Mouse (Mus musculus) c-Kit-negative CD71-positive TER-119-positive erythroid progenitor cells, embryonic 14.5 days (primary cell): ENCODE data around the gene Mcemp1.

Experiments used
- DNase-seq: peaks from one replicate; pipeline ENCODE4 v3.0.0-alpha.2; 2013; ENCODE audit warnings: low read depth, low spot score

The Mcemp1 gene

GRCm38 (mm10) chr8:3665507-3665906 is at the start of gene Mcemp1:
Gene Mcemp1, plus strand, starts transcription at chr8:3665754.
- no peak for DNase-seq

- peak; percentile 99 for DNase-seq
These were observed 44.2 kb upstream of the Mcemp1 start, which contains the start of the genes Xab2 and Pet100 for GRCm38 (mm10) chr8:3621199-3621970. Gene Xab2, minus strand, starts transcription at chr8:3621316. Gene Pet100, plus strand, starts transcription at chr8:3621548.

GRCm38 (mm10) chr8:3622119-3622518 is 43.4 kb upstream of the Mcemp1 start:
- DNase-seq = no peak

- no peak for DNase-seq
These were observed 40.1 kb upstream of the Mcemp1 start, which contains the start of gene Pcp2 for GRCm38 (mm10) chr8:3625445-3625844. Gene Pcp2, minus strand, starts transcription at chr8:3625545.

GRCm38 (mm10) chr8:3626971-3627370 is 38.6 kb upstream of the Mcemp1 start:
- DNase-seq = no peak

- DNase-seq = no peak
These were observed 37.5 kb upstream of the Mcemp1 start for GRCm38 (mm10) chr8:3628014-3628413.

GRCm38 (mm10) chr8:3630647-3631477 is 34.7 kb upstream of the Mcemp1 start, which contains the start of gene Stxbp2:
Gene Stxbp2, plus strand, starts transcription at chr8:3630955.
- DNase-seq = peak; percentile 72

- DNase-seq = peak; percentile 13
These were observed 34.1 kb upstream of the Mcemp1 start for GRCm38 (mm10) chr8:3631478-3631875.

GRCm38 (mm10) chr8:3645804-3646203 is 19.8 kb upstream of the Mcemp1 start:
- DNase-seq = no peak

- no peak for DNase-seq
These were observed 18.6 kb upstream of the Mcemp1 start for GRCm38 (mm10) chr8:3646824-3647531.

- no peak for DNase-seq
These were observed 18.0 kb upstream of the Mcemp1 start for GRCm38 (mm10) chr8:3647561-3647960.

GRCm38 (mm10) chr8:3648268-3648667 is 17.3 kb upstream of the Mcemp1 start:
- no peak for DNase-seq

GRCm38 (mm10) chr8:3648990-3649389 is 16.6 kb upstream of the Mcemp1 start:
- no peak for DNase-seq

- DNase-seq = no peak
These were observed 12.7 kb upstream of the Mcemp1 start for GRCm38 (mm10) chr8:3652845-3653244.

GRCm38 (mm10) chr8:3654726-3655508 is 10.6 kb upstream of the Mcemp1 start:
- no peak for DNase-seq

- DNase-seq = no peak
These were observed 10.0 kb upstream of the Mcemp1 start, which contains the start of gene Retn for GRCm38 (mm10) chr8:3655526-3655925. Gene Retn, plus strand, starts transcription at chr8:3655770.

- no peak for DNase-seq
These were observed 8.7 kb upstream of the Mcemp1 start for GRCm38 (mm10) chr8:3656725-3657381.

- no peak for DNase-seq
These were observed 4.7 kb upstream of the Mcemp1 start for GRCm38 (mm10) chr8:3660889-3661288.

GRCm38 (mm10) chr8:3664405-3664804 is 1.1 kb upstream of the Mcemp1 start:
- DNase-seq = no peak

GRCm38 (mm10) chr8:3670388-3670787 is 4.8 kb downstream of the Mcemp1 start:
- DNase-seq = no peak
